Mouse (Mus musculus) bone marrow, adult 2 months (tissue): Measurements from ENCODE around the gene Rsl24d1.

Experiments
- CTCF ChIP-seq: fragments of 200-500 bp; IDR thresholded peaks from 2 replicates; pipeline ENCODE4 v1.5.1; 2011; ENCODE audit warnings: low read length, control low read depth; ENCODE audit not compliant: control insufficient read depth, insufficient read depth
- POLR2A ChIP-seq: fragments of 200-500 bp; IDR thresholded peaks from 2 replicates; pipeline ENCODE4 v1.6.1; 2011; ENCODE audit warnings: low read depth, mild to moderate bottlenecking, control low read depth, low read length, borderline replicate concordance; ENCODE audit not compliant: control insufficient read depth

DNA sequence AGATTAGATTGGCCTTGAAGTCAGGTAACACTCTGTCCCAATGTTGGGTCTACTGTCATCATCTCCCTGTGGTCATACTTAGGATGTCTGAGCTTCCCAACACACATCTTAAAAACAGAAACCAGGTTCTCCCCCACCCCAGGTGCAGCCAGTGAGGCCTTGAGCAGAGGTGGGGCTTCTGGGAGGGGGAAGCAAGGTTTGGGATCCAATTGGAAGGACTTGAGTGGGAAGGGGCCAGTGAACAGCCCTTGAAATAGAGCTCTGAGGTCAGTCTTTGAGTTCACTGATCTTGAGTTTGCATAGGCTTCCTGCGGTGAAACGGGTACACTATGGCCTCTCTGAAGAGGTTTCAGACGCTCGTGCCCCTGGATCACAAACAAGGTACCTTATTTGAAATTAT lies 11.0 kb upstream of the Rsl24d1 start, which contains the start of gene Gm20509:
- TF ChIP-seq CTCF (no peak), POLR2A (no peak)
